Mouse (Mus musculus) activated CD4-positive, CD25-positive, alpha-beta regulatory T cell, adult 4 months (primary cell): Measurements from ENCODE around the gene Tln2. TPM values are rescaled to one million over a fixed set of nuclear protein-coding genes. Genes with fewer than 3 reads are reported as not detected.

ENCODE experiments used
- ATAC-seq: one replicate; pipeline ENCODE4 v1.8.0; 2017
- polyA plus RNA-seq, 2 experiments: library from polyadenylated mRNA; unstranded; fragments of 100-300 nt; shearing (Covaris generic); gene quantifications; one replicate each; pipeline ENCODE4 v1.2.1; 2017

The Tln2 gene
- polyA plus RNA-seq: under 1 TPM; 0.34 to 0.48 TPM

GRCm38 (mm10) chr9:67559603-67560002 is at the start of gene Tln2:
TSS of gene Tln2 (minus strand) at chr9:67559703.
- no peak for ATAC-seq

- ATAC-seq: no peak
These were observed 49.7 kb upstream of the Tln2 start for GRCm38 (mm10) chr9:67609226-67609625.

DNA sequence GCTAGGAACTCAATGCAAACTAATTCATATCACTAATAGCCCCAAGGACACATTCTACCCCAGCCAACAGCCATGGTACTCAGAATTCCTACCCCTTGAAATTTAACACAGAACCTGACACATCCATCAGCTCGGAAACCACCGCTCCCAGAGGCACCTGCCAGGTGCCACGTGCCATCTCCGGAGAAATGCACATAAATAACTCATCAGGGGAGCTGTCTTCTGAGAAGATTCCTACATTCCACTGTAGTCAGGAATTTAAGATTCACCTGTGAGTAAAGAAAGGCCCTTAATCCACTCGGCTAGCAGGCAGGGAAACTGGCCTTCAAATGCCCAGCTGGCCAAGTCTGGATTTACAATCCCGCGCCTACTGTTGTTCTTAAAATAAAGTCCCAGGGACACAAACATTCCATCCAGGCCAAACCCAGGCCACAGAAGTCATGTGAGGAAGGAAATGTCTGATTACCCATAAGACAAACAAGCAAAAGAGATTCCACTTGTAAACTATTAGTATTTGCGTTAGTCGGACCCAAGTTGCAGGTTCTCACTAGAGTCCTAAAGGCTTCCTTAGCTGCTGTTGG is 48.4 kb upstream of the Tln2 start:
- ATAC-seq: no peak

DNA sequence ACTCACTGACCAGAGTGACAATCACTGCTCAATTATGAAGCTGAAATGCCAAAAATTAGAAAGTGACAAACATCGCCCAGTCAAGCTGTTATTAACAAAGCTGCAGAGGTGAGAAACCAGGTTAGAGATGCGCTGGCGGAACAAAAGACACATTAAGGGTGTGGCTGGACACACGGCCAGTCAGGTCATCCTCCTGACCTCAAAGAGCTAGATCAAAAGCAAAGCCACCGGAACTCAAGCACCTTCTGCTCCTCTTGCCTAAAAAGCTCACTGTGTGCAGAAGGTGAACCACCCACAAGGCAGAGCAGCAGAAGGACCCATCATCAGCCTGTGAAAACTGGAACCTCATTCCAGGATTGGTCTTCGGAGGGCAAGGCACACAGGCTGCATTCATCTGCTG is 47.8 kb upstream of the Tln2 start:
- ATAC-seq: no peak

- no peak for ATAC-seq
These were observed 46.4 kb upstream of the Tln2 start for GRCm38 (mm10) chr9:67605867-67606435.

- ATAC-seq: no peak
These were observed 45.4 kb upstream of the Tln2 start for GRCm38 (mm10) chr9:67604940-67605339.

- no peak for ATAC-seq
These were observed 42.8 kb upstream of the Tln2 start for GRCm38 (mm10) chr9:67602347-67602746.

GRCm38 (mm10) chr9:67595221-67595620 is 35.7 kb upstream of the Tln2 start:
- ATAC-seq: no peak

GRCm38 (mm10) chr9:67593469-67594141 is 34.1 kb upstream of the Tln2 start:
- ATAC-seq: no peak

DNA sequence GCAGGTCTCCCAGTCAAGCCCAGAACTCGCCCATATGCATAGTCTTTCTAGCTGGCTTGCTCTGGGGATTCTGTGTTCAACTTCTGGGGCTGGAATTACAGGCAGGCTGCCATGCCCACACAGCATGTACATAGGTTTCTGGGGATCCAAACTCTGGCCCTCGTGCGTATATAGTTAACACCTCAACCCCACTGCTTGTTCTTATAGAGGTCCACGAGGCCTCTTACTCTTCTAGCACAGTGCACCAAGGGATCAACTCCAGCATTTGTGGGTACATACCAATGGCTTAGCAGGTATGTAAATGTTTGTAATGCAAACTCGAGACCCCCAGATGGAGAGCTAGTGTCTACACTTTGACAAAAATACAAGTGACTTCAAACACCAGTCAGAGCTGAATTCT is 33.2 kb upstream of the Tln2 start:
- no peak for ATAC-seq

GRCm38 (mm10) chr9:67587111-67587510 is 27.6 kb upstream of the Tln2 start:
- no peak for ATAC-seq

- no peak for ATAC-seq
These were observed 27.0 kb upstream of the Tln2 start for GRCm38 (mm10) chr9:67586489-67586888.

GRCm38 (mm10) chr9:67584871-67585270 is 25.4 kb upstream of the Tln2 start:
- ATAC-seq: no peak

DNA sequence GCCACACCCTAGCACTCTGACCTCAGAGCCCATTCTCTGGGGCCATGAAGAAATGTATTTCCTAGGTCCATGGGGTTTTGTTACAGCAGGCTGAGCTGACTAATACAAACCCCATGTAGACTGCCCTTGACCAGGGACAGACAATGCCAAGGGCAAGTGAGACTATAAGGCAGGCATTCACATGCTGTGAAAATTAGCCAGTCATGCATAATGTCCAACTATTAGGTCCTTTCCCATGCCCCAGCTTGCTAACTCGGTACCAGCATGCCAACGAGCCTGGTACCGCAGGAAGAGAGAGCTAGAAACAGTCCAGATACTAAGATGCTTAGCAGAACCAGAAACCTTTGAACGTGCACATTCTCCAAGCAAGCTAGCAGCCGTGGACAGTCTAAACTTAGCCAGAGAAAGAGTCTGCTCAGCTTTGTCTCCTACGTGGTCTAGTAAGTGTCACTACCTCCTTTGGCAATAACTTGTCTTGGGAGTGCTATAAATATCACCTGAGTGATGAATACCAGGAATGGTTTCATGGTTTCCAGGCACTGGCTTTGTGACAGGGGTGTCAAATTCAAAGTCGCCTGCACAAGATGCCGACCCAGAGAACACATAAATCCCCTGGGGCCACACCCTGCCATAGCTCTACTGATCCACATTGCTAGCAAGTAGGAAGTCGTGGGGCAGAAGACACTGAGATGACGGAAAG is 22.2 kb upstream of the Tln2 start:
- ATAC-seq: no peak

DNA sequence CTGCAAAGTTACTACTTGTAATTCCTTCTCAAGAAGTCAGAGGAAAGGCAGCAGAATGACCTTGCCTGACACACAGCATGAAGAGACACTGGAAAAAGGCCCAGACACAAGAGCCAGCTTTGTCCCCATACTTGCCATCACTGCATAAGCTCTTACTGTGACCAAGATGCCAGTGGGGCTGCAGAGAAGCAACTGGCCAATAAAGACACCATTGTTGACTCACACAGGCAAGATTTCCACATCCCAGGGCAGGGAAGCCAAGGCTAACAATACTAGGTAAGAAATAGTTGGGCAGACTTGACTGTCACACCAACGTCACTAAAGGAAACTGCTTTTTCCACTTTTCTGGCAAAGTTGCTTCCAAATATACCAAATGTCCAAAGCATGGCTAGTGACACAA is 20.0 kb upstream of the Tln2 start:
- no peak for ATAC-seq

- no peak for ATAC-seq
These were observed 15.3 kb upstream of the Tln2 start for GRCm38 (mm10) chr9:67574721-67575248.

DNA sequence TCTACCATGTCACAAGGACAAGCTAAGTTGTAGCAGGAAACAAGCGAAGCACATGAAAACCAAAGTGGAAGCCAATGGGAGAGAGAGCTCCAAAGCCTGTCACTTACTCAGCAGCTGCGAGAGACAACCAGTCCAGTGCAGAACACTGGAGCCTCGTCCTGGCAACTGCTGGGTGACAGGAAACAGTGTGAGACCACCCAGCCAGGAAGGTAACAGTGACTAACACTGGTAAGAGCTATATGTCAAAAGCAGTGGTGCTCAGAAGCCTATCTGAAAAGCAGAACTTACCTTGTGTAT is 14.1 kb upstream of the Tln2 start:
- ATAC-seq: no peak

DNA sequence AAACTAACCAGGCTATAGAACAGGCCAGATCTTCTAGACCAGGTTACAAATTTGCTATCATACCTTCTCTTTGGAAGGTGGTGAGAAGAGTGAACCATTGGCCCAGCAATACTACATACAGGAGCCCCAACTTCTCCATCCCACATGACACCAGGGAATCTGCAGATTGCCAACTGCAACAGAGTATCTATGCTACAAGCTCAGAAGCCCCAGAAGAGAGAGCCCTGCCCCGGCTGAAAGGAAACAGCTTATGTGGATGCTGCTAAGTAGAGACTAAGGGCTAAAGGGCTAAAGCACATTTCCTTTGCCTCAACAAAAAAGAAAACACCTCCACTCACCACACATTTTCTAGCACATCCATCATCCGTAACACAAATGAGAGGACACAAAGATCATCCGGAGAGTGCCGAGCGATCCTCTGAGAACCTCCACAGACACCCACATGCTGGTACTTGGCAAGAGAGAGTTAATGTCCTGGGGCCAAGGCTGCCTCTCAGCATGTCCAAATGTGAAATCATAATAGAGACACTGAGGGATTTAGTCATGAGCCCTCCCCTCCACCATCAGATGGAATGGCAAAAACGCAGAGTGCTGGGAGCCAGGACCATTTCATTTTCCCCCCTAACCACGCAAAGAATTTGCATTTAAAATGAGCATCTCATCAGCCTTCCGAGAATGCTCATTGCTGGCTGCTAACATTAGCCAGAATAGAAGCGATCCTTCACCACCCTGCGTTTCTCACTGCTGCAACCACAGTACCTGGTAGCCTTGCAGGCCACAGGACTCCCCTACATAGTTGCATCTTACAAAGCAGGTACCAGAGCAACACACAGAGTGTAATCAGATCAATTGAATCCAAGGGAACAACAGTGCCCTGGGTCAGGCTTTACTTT is 13.5 kb upstream of the Tln2 start:
- no peak for ATAC-seq

DNA sequence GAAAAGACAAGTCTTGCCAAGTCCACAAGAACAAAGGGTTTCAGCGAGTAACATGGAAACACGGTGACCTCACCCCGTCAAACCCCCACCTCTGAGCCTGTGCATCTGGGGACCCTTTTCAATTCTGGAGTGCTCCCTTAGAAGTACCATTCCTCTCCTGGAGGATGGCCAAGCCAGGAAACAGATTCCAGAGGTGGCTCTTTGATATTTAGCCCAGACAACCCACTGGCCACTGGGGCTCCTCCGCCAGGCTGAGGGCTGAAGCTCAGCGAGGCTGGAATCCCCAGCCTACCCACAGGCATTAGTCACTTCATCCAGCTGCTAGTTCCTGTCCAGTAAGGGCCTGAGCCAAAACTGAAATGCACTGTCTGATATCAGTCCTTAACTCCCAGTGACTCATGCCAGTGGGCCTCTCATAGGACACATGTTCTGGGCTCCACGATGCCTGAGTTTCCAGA is 6.3 kb upstream of the Tln2 start:
- no peak for ATAC-seq

GRCm38 (mm10) chr9:67549811-67550501 is 9.5 kb downstream of the Tln2 start:
- no peak for ATAC-seq

DNA sequence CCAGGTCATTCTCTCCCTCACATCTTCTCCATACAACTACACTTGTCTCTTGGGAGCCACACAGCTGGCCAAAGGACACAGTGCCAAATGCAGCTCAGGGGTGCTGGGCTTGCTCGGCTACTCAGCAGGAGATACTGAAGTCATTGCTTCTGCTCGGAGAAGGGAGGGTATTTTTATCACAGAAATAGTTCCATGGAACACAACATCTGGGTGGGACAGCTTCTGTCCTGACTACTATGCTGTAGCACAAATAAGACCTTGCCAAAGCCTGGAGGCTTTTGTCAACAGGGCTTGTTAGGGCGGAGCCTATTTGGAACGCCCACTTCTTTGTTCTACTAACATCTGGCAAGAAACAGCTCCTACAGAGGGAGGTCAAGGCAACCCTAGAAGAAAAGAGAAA is 10.2 kb downstream of the Tln2 start:
- no peak for ATAC-seq

GRCm38 (mm10) chr9:67546650-67547049 is 12.9 kb downstream of the Tln2 start:
- no peak for ATAC-seq
